Mouse (Mus musculus): ENCODE measurements at regions not wholly inside any gene's neighbourhood (a gene's known extent, or its start where the extent isn't known, plus 50 kb on each side); places are given as distances from the start of the nearest gene placed in this dataset.
A peak's percentile ranks its signal among the peaks of the same experiment; 100 is the strongest.

GRCm38 (mm10) chr12:25864113-25864852, 550.8 kb downstream of the Rnf144a start:
- in situ Hi-C loops (cut with MboI; ENCODE audit: low pct_ligation_motif_present, low pct_unique_long_range_greater_than_20kb, low sequenced_read_pairs) (loop anchor here (25.0 kb wide), 1 partner anchor 777 kb away; the partner anchor contains the start of gene Id2), dilution Hi-C loops (cut with MboI; ENCODE audit: extremely low pct_ligation_motif_present, extremely low pct_unique_long_range_greater_than_20kb, low sequenced_read_pairs) (no loop called here)
- DNase-seq (ENCODE audit: extremely low read depth): peak; percentile 62
- Histone ChIP-seq H3K79me2 (replicated peaks; ENCODE audit: control insufficient read depth, extremely low read depth, insufficient read depth, poor library complexity, severe bottlenecking) (no peaks in the 10 kb centered on the region), H3K9me3 (replicated peaks; ENCODE audit: low read length) (no peaks in the 10 kb centered on the region), H3K4me2 (ENCODE audit: insufficient read depth, low read depth, poor library complexity, severe bottlenecking) (no peak overlapping the region), H3K4me1 (ENCODE audit: control insufficient read depth in 1 of 2, insufficient read depth in 2 of 2) (no peaks in the 10 kb centered on the region), H3K36me3 (replicated peaks in 1 of 2; ENCODE audit: control insufficient read depth in 1 of 2, insufficient read depth in 1 of 2, low read length in 1 of 2) (no peaks in the 10 kb centered on the region), H3K27me3 (replicated peaks) (no peaks in the 10 kb centered on the region), H3K9ac (ENCODE audit: insufficient read depth, low read depth) (no peak overlapping the region), H3K27ac (ENCODE audit: insufficient read depth, low read depth) (no peak overlapping the region), H3K4me3 (replicated peaks in 1 of 3; ENCODE audit: low read depth in 2 of 3, low read length in 2 of 3, poor library complexity in 1 of 3) (no peak overlapping the region)
- TF ChIP-seq TBP (conservative IDR thresholded peaks at IDR 0.05; ENCODE audit: low read depth, low read length) (no peak), E2F4 (IDR thresholded peaks at IDR 0.05; ENCODE audit: insufficient replicate concordance, low read depth, low read length) (no peak), SIN3A (IDR thresholded peaks at IDR 0.05; ENCODE audit: low read length) (no peak), SMC3 (IDR thresholded peaks at IDR 0.05; ENCODE audit: low read depth, low read length) (peak; percentile 87), CTCF (conservative IDR thresholded peaks at IDR 0.05 in 1 of 2, IDR thresholded peaks at IDR 0.05 in 1 of 2; ENCODE audit: low read depth in 2 of 2, low read length in 2 of 2) (peak; percentile 37 to 76; a peak in 3 of 4 replicates), ELF1 (IDR thresholded peaks at IDR 0.05; ENCODE audit: low read depth, low read length) (0 out of 2 replicates have a peak, but pooled peaks have one; percentile 23), RAD21 (IDR thresholded peaks at IDR 0.05; ENCODE audit: low read depth, low read length) (peak; percentile 52)

GRCm38 (mm10) chr12:25861100-25861499, 554.0 kb downstream of the Rnf144a start:
- dilution Hi-C loops (cut with MboI; ENCODE audit: extremely low pct_ligation_motif_present, extremely low pct_unique_long_range_greater_than_20kb, low sequenced_read_pairs): no loop called here

GRCm38 (mm10) chr12:25858397-25858796, 556.7 kb downstream of the Rnf144a start:
- in situ Hi-C loops (cut with MboI; ENCODE audit: low pct_ligation_motif_present, low pct_unique_long_range_greater_than_20kb, low sequenced_read_pairs) (loop anchor here (25.0 kb wide), 1 partner anchor 771 kb away; the partner anchor contains the start of gene Id2), dilution Hi-C loops (cut with MboI; ENCODE audit: extremely low pct_ligation_motif_present, extremely low pct_unique_long_range_greater_than_20kb, low sequenced_read_pairs) (no loop called here)
- DNase-seq (ENCODE audit: extremely low read depth): no peak
- no peaks in the 10 kb centered on the region for H3K79me2 ChIP-seq (replicated peaks; ENCODE audit: control insufficient read depth, extremely low read depth, insufficient read depth, poor library complexity, severe bottlenecking)
- no peaks in the 10 kb centered on the region for H3K27me3 ChIP-seq (replicated peaks)
- H3K4me1 ChIP-seq (ENCODE audit: control insufficient read depth in 1 of 2, insufficient read depth in 2 of 2): no peaks in the 10 kb centered on the region
- no peak overlapping the region for H3K9ac ChIP-seq (ENCODE audit: insufficient read depth, low read depth)
- no peak overlapping the region for H3K4me3 ChIP-seq (replicated peaks in 1 of 3; ENCODE audit: low read depth in 2 of 3, low read length in 2 of 3, poor library complexity in 1 of 3)
- no peak overlapping the region for H3K27ac ChIP-seq (ENCODE audit: insufficient read depth, low read depth)
- no peak overlapping the region for H3K4me2 ChIP-seq (ENCODE audit: insufficient read depth, low read depth, poor library complexity, severe bottlenecking)
- TF ChIP-seq BHLHE40 (IDR thresholded peaks at IDR 0.05; ENCODE audit: low read depth, low read length): no peak
- TF ChIP-seq SMC3 (IDR thresholded peaks at IDR 0.05; ENCODE audit: low read depth, low read length): no peak
- no peak for TF ChIP-seq TBP (conservative IDR thresholded peaks at IDR 0.05; ENCODE audit: low read depth, low read length)
- no peak for TF ChIP-seq MAZ (IDR thresholded peaks at IDR 0.05; ENCODE audit: low read depth, low read length)
- no peaks in the 10 kb centered on the region for H3K9me3 ChIP-seq (replicated peaks; ENCODE audit: low read length)
- H3K36me3 ChIP-seq (replicated peaks in 1 of 2; ENCODE audit: control insufficient read depth in 1 of 2, insufficient read depth in 1 of 2, low read length in 1 of 2): no peaks in the 10 kb centered on the region

More at GRCm38 (mm10) chr12:25861100-25861499, 554.0 kb downstream of the Rnf144a start:
- H3K79me2 ChIP-seq (replicated peaks; ENCODE audit: control insufficient read depth, extremely low read depth, insufficient read depth, poor library complexity, severe bottlenecking): no peaks in the 10 kb centered on the region
- no peak overlapping the region for H3K4me2 ChIP-seq (ENCODE audit: insufficient read depth, low read depth, poor library complexity, severe bottlenecking)
- H3K27ac ChIP-seq (ENCODE audit: insufficient read depth, low read depth): no peak overlapping the region
- no peak overlapping the region for H3K9ac ChIP-seq (ENCODE audit: insufficient read depth, low read depth)
- no peaks in the 10 kb centered on the region for H3K4me1 ChIP-seq (ENCODE audit: control insufficient read depth in 1 of 2, insufficient read depth in 2 of 2)
- TF ChIP-seq IRF4 (IDR thresholded peaks at IDR 0.05; ENCODE audit: low read depth, low read length) (no peak), SMC3 (IDR thresholded peaks at IDR 0.05; ENCODE audit: low read depth, low read length) (no peak), MAZ (IDR thresholded peaks at IDR 0.05; ENCODE audit: low read depth, low read length) (no peak), TCF12 (IDR thresholded peaks at IDR 0.05; ENCODE audit: low read depth, low read length) (no peak), CTCF (conservative IDR thresholded peaks at IDR 0.05 in 1 of 2, IDR thresholded peaks at IDR 0.05 in 1 of 2; ENCODE audit: low read depth in 2 of 2, low read length in 2 of 2) (no peak)
- no peaks in the 10 kb centered on the region for H3K27me3 ChIP-seq (replicated peaks)
- H3K9me3 ChIP-seq (replicated peaks; ENCODE audit: low read length): no peaks in the 10 kb centered on the region
- in situ Hi-C loops (cut with MboI; ENCODE audit: low pct_ligation_motif_present, low pct_unique_long_range_greater_than_20kb, low sequenced_read_pairs): loop anchor here (25.0 kb wide), 1 partner anchor 774 kb away; the partner anchor contains the start of gene Id2
- no peaks in the 10 kb centered on the region for H3K36me3 ChIP-seq (replicated peaks in 1 of 2; ENCODE audit: control insufficient read depth in 1 of 2, insufficient read depth in 1 of 2, low read length in 1 of 2)
- H3K4me3 ChIP-seq (replicated peaks in 1 of 3; ENCODE audit: low read depth in 2 of 3, low read length in 2 of 3, poor library complexity in 1 of 3): no peak overlapping the region
- no peak for DNase-seq (ENCODE audit: extremely low read depth)
